Mouse (Mus musculus) stomach, embryonic 14.5 days (tissue): ENCODE data around the gene Stk17b. TPM values are rescaled to one million over a fixed set of nuclear protein-coding genes. Genes with fewer than 3 reads are reported as not detected.

Experiments
- ATAC-seq: fragments of 200-750 bp; cut with Nextera tagmentation; 2 replicates; pipeline ENCODE4 v1.8.0; 2017; ENCODE audit warnings: low read depth, moderate TSS enrichment; ENCODE audit not compliant: insufficient number of reproducible peaks, insufficient read depth, low FRiP score
- H3K27ac ChIP-seq: fragments of 300-500 bp; sonication (generic); 2 replicates; pipeline ENCODE4 v1.5.1; 2014; ENCODE audit warnings: mild to moderate bottlenecking, low read length, moderate library complexity, mixed read lengths
- H3K27me3 ChIP-seq: fragments of 300-500 bp; sonication (generic); 2 replicates; pipeline ENCODE4 v1.6.1; 2014; ENCODE audit warnings: low read length, control low read depth, mixed read lengths; ENCODE audit not compliant: control insufficient read depth, insufficient read depth
- H3K36me3 ChIP-seq: fragments of 300-500 bp; sonication (generic); 2 replicates; pipeline ENCODE4 v1.6.1; 2014; ENCODE audit warnings: mild to moderate bottlenecking, control low read depth, low read length, moderate library complexity, mixed read lengths; ENCODE audit not compliant: control insufficient read depth, insufficient read depth
- H3K4me1 ChIP-seq: fragments of 300-500 bp; sonication (generic); 2 replicates; pipeline ENCODE4 v1.6.1; 2014; ENCODE audit warnings: low read length, control low read depth, mixed read lengths; ENCODE audit not compliant: control insufficient read depth, insufficient read depth
- H3K4me2 ChIP-seq: fragments of 300-500 bp; sonication (generic); replicated peaks from 2 replicates; pipeline ENCODE4 v1.6.1; 2014; ENCODE audit warnings: low read depth, low read length, control low read depth
- H3K4me3 ChIP-seq: fragments of 300-500 bp; sonication (generic); 2 replicates; pipeline ENCODE4 v1.5.1; 2014; ENCODE audit warnings: low read depth, low read length, control low read depth
- H3K9ac ChIP-seq: fragments of 300-500 bp; sonication (generic); replicated peaks from 2 replicates; pipeline ENCODE4 v1.6.1; 2014; ENCODE audit warnings: low read depth, mild to moderate bottlenecking, control low read depth, low read length, moderate library complexity, mixed read lengths
- H3K9me3 ChIP-seq: fragments of 300-500 bp; sonication (generic); 2 replicates; pipeline ENCODE4 v1.6.1; 2016; ENCODE audit warnings: low read depth, low read length, control low read depth; ENCODE audit not compliant: control insufficient read depth
- WGBS: fragments of 180-500 bp; shearing (Covaris S2); extraction: QIAGEN DNeasy Blood & Tissue Kit; methylation state at CpG from one replicate; pipeline ENCODE4 v1.1.7; 2014; 5-methylcytosine and 5-hydroxymethylcytosine counted together
- polyA plus RNA-seq: library from polyadenylated mRNA; unstranded; fragments of >200 nt; fragmentation: Nextera tagmentation; extraction: Ambion mirVana; gene quantifications from 2 replicates; pipeline ENCODE4 v1.2.1, GENCODE M21; 2014

Gene Stk17b
- polyA plus RNA-seq: 12.6 and 13.9 TPM in 2 replicates

DNA sequence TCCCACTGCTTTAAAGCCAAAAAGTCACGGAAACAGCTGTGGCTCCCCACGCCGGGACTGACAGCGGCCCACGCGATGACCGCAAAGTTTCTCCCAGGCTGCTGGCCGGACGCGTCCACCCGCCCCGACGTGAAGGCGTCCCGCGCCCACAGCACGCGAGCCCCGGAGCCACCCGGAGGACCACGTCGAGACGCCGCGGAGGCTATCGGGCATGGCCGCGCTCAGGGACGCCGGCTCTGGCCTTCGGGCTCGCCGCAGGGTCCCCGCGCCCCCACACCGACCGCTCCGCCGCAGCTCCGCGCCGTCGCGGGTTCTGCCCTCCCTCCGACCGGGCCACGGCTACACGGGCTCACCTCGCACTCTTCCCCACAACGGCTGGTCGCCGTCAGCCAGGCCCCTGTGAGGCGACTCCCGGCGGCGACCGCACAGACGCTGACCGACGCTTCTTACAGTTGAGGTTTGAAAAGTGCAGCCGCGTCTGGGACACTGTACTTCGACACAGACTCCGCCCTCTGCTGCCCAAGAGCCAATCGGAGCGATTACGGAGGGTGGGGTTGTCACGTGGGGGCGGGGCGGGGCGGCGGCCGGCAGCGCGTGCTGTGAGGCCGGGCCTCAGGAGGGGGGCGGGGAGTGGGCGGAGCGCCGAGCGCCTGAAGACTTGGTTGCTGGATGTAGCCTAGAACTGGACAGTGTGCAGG is at the start of gene Stk17b:
Stk17b (minus strand) TSS at position 504 of the 698 bp plus-strand sequence.
- Histone ChIP-seq H3K4me2 (peak within 1 kb of the TSS; percentile 73), H3K9ac (peak within 1 kb of the TSS; percentile 72), H3K27me3 (no peaks in the 10 kb centered on the region), H3K9me3 (no peaks in the 10 kb centered on the region), H3K4me3 (peak within 1 kb of the TSS; percentile 89), H3K36me3 (no peaks in the 10 kb centered on the region), H3K4me1 (no peaks in the 10 kb centered on the region), H3K27ac (peak within 1 kb of the TSS; percentile 71)
- ATAC-seq: peak; percentile 98
- 1% methylated on average over 75 of the region's 81 CpGs for WGBS

DNA sequence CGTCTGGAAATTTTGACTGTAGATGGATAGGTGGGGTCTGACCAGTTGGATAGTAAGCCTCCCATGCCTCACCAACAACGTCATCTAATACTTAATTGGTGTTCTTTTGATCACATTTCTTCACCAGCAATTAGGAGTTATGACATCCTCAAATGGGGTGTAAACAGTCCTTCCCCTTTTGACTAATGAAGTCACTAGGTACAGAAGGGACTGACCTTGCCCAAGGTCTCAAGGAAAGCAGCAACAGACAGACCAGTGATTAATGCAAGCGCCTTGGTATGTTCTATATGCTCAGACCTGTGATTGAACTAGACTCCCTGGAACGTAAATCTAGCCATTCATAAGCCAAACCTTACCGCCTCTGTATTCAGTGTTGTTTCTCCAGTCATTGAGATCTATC is 45.3 kb upstream of the Stk17b start:
- Histone ChIP-seq H3K9me3 (no peaks in the 10 kb centered on the region), H3K4me3 (no peak overlapping the region), H3K36me3 (no peaks in the 10 kb centered on the region), H3K27me3 (no peaks in the 10 kb centered on the region), H3K4me1 (no peaks in the 10 kb centered on the region), H3K27ac (no peak overlapping the region), H3K4me2 (no peak overlapping the region), H3K9ac (no peak overlapping the region)
- ATAC-seq: no peak
- WGBS: 77% methylated on average over 5 of the region's 5 CpGs

DNA sequence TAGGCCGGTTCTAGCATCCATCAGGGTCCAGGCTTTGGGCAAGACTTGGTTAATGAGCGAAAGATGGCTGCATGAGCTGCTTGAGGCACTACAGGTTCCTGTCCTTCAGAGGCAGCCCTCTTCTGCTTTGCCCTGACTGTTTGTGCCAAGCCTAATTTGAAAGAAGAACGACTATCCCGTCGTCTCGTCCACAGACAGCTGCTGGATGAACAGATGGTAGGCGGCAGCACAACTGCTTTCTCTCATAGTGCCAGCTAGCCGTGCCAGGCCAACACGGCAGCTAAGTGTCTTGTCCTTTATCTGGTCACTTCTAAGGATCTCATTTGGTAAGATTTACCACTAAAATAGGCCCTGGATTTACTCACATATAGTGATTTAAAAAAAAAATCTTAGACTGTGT is 44.1 kb upstream of the Stk17b start:
- Histone ChIP-seq H3K4me2 (no peak overlapping the region), H3K27me3 (no peaks in the 10 kb centered on the region), H3K4me1 (peaks cover under 1% of the 10 kb centered on the region; the same call in 1 of the 2 replicates), H3K4me3 (no peak overlapping the region), H3K27ac (no peak overlapping the region), H3K36me3 (no peaks in the 10 kb centered on the region), H3K9me3 (no peaks in the 10 kb centered on the region), H3K9ac (no peak overlapping the region)
- 80% methylated on average over 9 of the region's 9 CpGs for WGBS
- no peak for ATAC-seq

DNA sequence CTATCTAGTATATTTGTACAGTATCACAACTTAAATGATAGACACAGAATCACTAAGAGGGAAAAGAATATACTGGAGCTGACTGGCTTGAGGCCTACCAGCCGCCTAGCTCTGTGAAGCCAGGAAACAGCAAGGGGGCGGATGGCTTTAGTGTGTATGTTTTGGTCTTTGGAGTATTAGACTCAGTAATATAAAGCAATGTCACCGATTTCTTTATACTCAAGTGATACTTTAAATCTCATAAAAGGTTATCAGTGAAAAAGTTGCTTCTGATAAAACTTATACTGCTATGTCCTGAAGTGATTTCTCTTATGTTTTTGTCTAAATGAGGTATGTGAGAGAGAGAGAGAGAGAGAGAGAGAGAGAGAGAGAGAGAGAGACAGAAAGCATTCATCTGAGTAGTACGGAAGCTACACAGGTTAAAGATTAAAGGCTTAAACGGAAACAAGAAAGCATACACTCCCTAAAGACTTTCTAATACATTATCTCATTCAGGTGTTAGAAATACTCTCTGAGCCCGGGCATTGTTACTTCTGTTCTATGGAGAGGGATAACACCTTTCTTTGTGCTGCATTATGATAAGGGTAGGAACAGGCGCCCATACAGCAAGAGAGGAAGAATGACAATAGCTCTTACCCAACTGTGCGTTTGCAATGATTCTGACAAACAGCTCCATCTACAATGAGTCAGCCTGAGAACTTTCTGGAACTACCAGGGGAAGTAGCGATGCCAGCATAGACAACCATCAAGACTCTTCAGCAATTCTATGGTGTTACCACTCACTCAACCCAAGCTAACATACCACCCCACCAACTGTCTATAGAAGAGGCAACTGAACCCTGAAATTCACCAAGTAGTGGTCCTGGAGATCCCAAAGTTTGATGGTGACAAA is 39.7 kb upstream of the Stk17b start:
- H3K27me3 ChIP-seq: no peaks in the 10 kb centered on the region
- H3K9me3 ChIP-seq: no peaks in the 10 kb centered on the region
- whole genome bisulfite sequencing: 84% methylated on average over 9 of the region's 9 CpGs
- H3K4me1 ChIP-seq: peaks cover 4% of the 10 kb centered on the region; the same call in 1 of the 2 replicates
- no peak overlapping the region for H3K4me2 ChIP-seq
- no peak for ATAC-seq
- no peak overlapping the region for H3K9ac ChIP-seq
- no peaks in the 10 kb centered on the region for H3K36me3 ChIP-seq
- H3K4me3 ChIP-seq: no peak overlapping the region
- H3K27ac ChIP-seq: no peak overlapping the region

DNA sequence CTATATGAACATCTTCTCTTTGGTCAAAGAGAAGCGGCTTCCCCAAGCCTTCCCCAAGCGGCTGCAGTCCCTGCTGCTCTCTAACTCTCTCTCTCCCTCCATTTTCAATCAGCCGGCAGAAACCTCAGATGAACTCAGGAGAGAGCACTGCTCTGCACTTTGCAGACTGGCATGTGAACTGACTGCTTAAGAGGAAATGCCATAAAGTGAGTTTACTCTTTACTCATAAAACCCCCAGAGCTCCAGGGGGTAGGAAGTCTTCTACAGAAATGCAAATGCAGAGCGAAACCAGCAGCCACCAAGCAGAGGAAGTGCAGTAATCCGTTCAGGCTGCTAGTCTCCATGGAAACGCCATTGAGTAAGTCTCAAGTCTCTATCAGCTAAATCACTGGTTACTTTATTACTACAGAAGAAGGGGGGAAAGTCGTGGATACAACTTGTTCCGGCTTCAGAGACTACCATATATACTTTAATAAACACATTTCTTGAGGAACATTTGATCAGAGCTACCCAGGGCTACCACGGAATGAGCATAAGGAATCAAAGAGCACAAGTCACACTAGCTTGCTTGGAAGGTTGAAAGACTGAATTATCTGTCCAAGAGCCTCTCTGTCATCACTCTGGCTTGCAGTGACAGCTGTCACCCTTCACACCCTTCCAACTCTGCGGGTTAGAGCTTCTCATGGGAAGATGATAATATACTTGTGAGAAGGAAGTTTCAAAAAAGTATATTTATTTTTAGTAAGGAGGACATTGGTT is 38.8 kb upstream of the Stk17b start:
- Histone ChIP-seq H3K4me3 (no peak overlapping the region; the same call in 1 of the 2 replicates), H3K4me1 (peaks cover 4% of the 10 kb centered on the region; the same call in 1 of the 2 replicates), H3K27ac (no peak overlapping the region), H3K9ac (no peak overlapping the region), H3K9me3 (no peaks in the 10 kb centered on the region), H3K4me2 (peak overlapping the region; percentile 33), H3K36me3 (no peaks in the 10 kb centered on the region), H3K27me3 (no peaks in the 10 kb centered on the region)
- WGBS: 9% methylated on average over 10 of the region's 10 CpGs
- peak; percentile 53; the same call in 1 of the 2 replicates for ATAC-seq

DNA sequence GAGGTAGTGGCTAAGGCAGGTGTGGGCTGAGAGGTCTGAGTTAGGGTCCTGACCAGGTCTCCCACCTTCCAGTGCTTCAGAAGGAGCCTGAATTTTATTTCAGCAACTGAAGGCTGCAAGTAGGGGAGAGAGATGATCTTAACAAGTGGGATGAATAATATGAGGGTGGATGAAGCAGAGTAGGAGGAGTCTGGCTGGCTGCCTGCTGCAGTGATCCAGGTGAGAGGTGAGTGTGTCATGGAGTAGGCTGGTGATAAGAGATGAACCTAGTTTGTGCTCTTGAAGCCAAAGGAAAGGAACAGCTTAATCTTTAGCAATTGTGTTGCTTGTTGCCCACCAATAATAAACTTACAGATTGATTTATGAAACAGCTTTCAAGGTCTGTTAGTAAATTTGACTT is 37.0 kb upstream of the Stk17b start:
- H3K27ac ChIP-seq: no peak overlapping the region
- no peak overlapping the region for H3K9ac ChIP-seq
- H3K9me3 ChIP-seq: no peaks in the 10 kb centered on the region
- H3K4me2 ChIP-seq: no peak overlapping the region
- H3K27me3 ChIP-seq: no peaks in the 10 kb centered on the region
- no peak for ATAC-seq
- peaks cover 4% of the 10 kb centered on the region; the same call in 1 of the 2 replicates for H3K4me1 ChIP-seq
- H3K4me3 ChIP-seq: no peak overlapping the region
- H3K36me3 ChIP-seq: no peaks in the 10 kb centered on the region

DNA sequence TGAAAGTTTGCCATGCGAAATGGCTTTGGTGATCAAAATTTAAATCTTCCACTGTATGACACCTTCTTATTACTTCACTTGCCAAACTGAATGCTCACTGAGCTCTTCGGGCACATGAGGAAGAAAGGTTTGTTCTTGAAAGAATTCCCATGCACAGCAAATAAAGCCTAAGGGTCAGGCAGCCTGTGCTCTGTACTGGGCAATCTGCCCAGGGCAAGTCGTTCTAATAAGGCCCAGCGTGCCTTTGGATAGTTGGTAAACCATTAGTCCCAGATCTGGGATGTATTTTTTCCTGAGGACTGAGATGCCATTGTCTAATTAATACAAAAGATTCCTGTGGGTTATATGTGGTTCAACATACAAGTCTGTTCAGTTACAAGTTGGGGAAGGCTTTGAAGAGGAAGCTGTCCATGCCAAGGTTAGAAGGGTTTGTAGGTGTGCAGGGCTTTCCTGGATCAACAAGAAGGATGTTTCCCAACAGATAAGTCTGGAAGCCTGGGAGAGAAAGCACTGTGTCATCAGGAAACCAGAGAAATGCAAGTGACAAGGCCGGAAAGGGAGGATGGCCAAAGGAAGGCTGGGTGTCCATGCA is 35.1 kb upstream of the Stk17b start:
- Histone ChIP-seq H3K27me3 (no peaks in the 10 kb centered on the region), H3K27ac (no peak overlapping the region), H3K9me3 (no peaks in the 10 kb centered on the region), H3K36me3 (no peaks in the 10 kb centered on the region), H3K9ac (no peak overlapping the region), H3K4me1 (peaks cover 4% of the 10 kb centered on the region; the same call in 1 of the 2 replicates), H3K4me3 (no peak overlapping the region), H3K4me2 (no peak overlapping the region)
- no peak for ATAC-seq
- WGBS: 73% methylated on average over 5 of the region's 5 CpGs
